Mouse (Mus musculus): ENCODE results near the gene Gm9780. TPM values are rescaled to one million over a fixed set of nuclear protein-coding genes. Genes with fewer than 3 reads are reported as not detected.
"Not testable (repeated sequence)": the region's sequence is repeated elsewhere in the genome, so short reads cannot be mapped to it uniquely, and the experiment has no call there.

Gm9780 gene
- polyA plus RNA-seq, 1 experiment from 2014 or later, result 0.89 TPM

GRCm38 (mm10) chr14:26048767-26049166, 6.3 kb upstream of the Gm9780 start:
- not testable (repeated sequence) for H3K4me2 ChIP-seq (ENCODE audit: low read depth); H3K9me3 ChIP-seq (ENCODE audit: control insufficient read depth, low read length); H3K27ac ChIP-seq (ENCODE audit: low read depth, low read length); H3K4me3 ChIP-seq (ENCODE audit: low read depth, low read length); H3K27me3 ChIP-seq (ENCODE audit: control insufficient read depth, insufficient read depth, low read length); H3K4me1 ChIP-seq (ENCODE audit: control insufficient read depth, insufficient read depth, low read length); DNase-seq (ENCODE audit: low spot score); H3K9ac ChIP-seq (ENCODE audit: low read length); H3K36me3 ChIP-seq (ENCODE audit: control insufficient read depth, insufficient read depth, low read length); ATAC-seq (ENCODE audit: insufficient read depth, low FRiP score, low TSS enrichment)
- no CpG with 5 or more reads among the region's 9 CpGs for WGBS

- H3K4me3 ChIP-seq (ENCODE audit: low read depth, low read length); H3K4me2 ChIP-seq (ENCODE audit: low read depth); H3K36me3 ChIP-seq (ENCODE audit: control insufficient read depth, insufficient read depth, low read length); ATAC-seq (ENCODE audit: insufficient read depth, low FRiP score, low TSS enrichment); H3K9ac ChIP-seq (ENCODE audit: low read length); H3K9me3 ChIP-seq (ENCODE audit: control insufficient read depth, low read length); H3K27me3 ChIP-seq (ENCODE audit: control insufficient read depth, insufficient read depth, low read length); DNase-seq (ENCODE audit: low spot score); H3K4me1 ChIP-seq (ENCODE audit: control insufficient read depth, insufficient read depth, low read length); H3K27ac ChIP-seq (ENCODE audit: low read depth, low read length): not testable (repeated sequence)
- no CpG with 5 or more reads among the region's 8 CpGs for WGBS
These were observed 4.5 kb upstream of the Gm9780 start for GRCm38 (mm10) chr14:26047026-26047425.

- H3K4me3 ChIP-seq (ENCODE audit: low read depth, low read length); H3K27ac ChIP-seq (ENCODE audit: low read depth, low read length); H3K4me1 ChIP-seq (ENCODE audit: control insufficient read depth, insufficient read depth, low read length); H3K27me3 ChIP-seq (ENCODE audit: control insufficient read depth, insufficient read depth, low read length); H3K9me3 ChIP-seq (ENCODE audit: control insufficient read depth, low read length); DNase-seq (ENCODE audit: low spot score); H3K36me3 ChIP-seq (ENCODE audit: control insufficient read depth, insufficient read depth, low read length); ATAC-seq (ENCODE audit: insufficient read depth, low FRiP score, low TSS enrichment); H3K9ac ChIP-seq (ENCODE audit: low read length); H3K4me2 ChIP-seq (ENCODE audit: low read depth): not testable (repeated sequence)
- WGBS, result no CpG with 5 or more reads among the region's 5 CpGs
These were observed 2.5 kb upstream of the Gm9780 start for GRCm38 (mm10) chr14:26045007-26045406.

- not testable (repeated sequence) for H3K4me1 ChIP-seq (ENCODE audit: control insufficient read depth, insufficient read depth, low read length); H3K9ac ChIP-seq (ENCODE audit: low read length); H3K4me3 ChIP-seq (ENCODE audit: low read depth, low read length); H3K9me3 ChIP-seq (ENCODE audit: control insufficient read depth, low read length); H3K4me2 ChIP-seq (ENCODE audit: low read depth); H3K27ac ChIP-seq (ENCODE audit: low read depth, low read length); DNase-seq (ENCODE audit: low spot score); ATAC-seq (ENCODE audit: insufficient read depth, low FRiP score, low TSS enrichment); H3K27me3 ChIP-seq (ENCODE audit: control insufficient read depth, insufficient read depth, low read length); H3K36me3 ChIP-seq (ENCODE audit: control insufficient read depth, insufficient read depth, low read length)
- no CpG with 5 or more reads among the region's 6 CpGs for WGBS
These were observed 7.1 kb downstream of the Gm9780 start for GRCm38 (mm10) chr14:26035439-26035838.

- not testable (repeated sequence) for H3K27ac ChIP-seq (ENCODE audit: low read depth, low read length)
These were observed 8.1 kb downstream of the Gm9780 start for GRCm38 (mm10) chr14:26034364-26034763.

GRCm38 (mm10) chr14:26025653-26026052, 16.9 kb downstream of the Gm9780 start:
- not testable (repeated sequence) for H3K27me3 ChIP-seq (ENCODE audit: control insufficient read depth, insufficient read depth, low read length); H3K36me3 ChIP-seq (ENCODE audit: control insufficient read depth, insufficient read depth, low read length); H3K4me2 ChIP-seq (ENCODE audit: low read depth); H3K9ac ChIP-seq (ENCODE audit: low read length); ATAC-seq (ENCODE audit: insufficient read depth, low FRiP score, low TSS enrichment); H3K27ac ChIP-seq (ENCODE audit: low read depth, low read length); H3K4me3 ChIP-seq (ENCODE audit: low read depth, low read length); H3K9me3 ChIP-seq (ENCODE audit: control insufficient read depth, low read length); DNase-seq (ENCODE audit: low spot score); H3K4me1 ChIP-seq (ENCODE audit: control insufficient read depth, insufficient read depth, low read length)
- WGBS, result no CpG with 5 or more reads among the region's 12 CpGs

More at GRCm38 (mm10) chr14:26034364-26034763, 8.1 kb downstream of the Gm9780 start:
- not testable (repeated sequence) for H3K4me3 ChIP-seq (ENCODE audit: low read depth, low read length); DNase-seq (ENCODE audit: low spot score); H3K4me2 ChIP-seq (ENCODE audit: low read depth); H3K9ac ChIP-seq (ENCODE audit: low read length); H3K9me3 ChIP-seq (ENCODE audit: control insufficient read depth, low read length); ATAC-seq (ENCODE audit: insufficient read depth, low FRiP score, low TSS enrichment); H3K27me3 ChIP-seq (ENCODE audit: control insufficient read depth, insufficient read depth, low read length); H3K36me3 ChIP-seq (ENCODE audit: control insufficient read depth, insufficient read depth, low read length); H3K4me1 ChIP-seq (ENCODE audit: control insufficient read depth, insufficient read depth, low read length)
- WGBS, result no CpG with 5 or more reads among the region's 3 CpGs

- not testable (repeated sequence) for DNase-seq (ENCODE audit: low spot score); H3K4me1 ChIP-seq (ENCODE audit: control insufficient read depth, insufficient read depth, low read length); H3K4me3 ChIP-seq (ENCODE audit: low read depth, low read length); H3K4me2 ChIP-seq (ENCODE audit: low read depth); ATAC-seq (ENCODE audit: insufficient read depth, low FRiP score, low TSS enrichment); H3K9me3 ChIP-seq (ENCODE audit: control insufficient read depth, low read length); H3K27me3 ChIP-seq (ENCODE audit: control insufficient read depth, insufficient read depth, low read length); H3K27ac ChIP-seq (ENCODE audit: low read depth, low read length); H3K36me3 ChIP-seq (ENCODE audit: control insufficient read depth, insufficient read depth, low read length); H3K9ac ChIP-seq (ENCODE audit: low read length)
- no CpG with 5 or more reads among the region's 6 CpGs for WGBS
These were observed 19.7 kb downstream of the Gm9780 start for GRCm38 (mm10) chr14:26022831-26023230.

GRCm38 (mm10) chr14:26021555-26021954, 21.0 kb downstream of the Gm9780 start:
- not testable (repeated sequence) for H3K4me2 ChIP-seq (ENCODE audit: low read depth); H3K27ac ChIP-seq (ENCODE audit: low read depth, low read length); DNase-seq (ENCODE audit: low spot score); H3K9ac ChIP-seq (ENCODE audit: low read length); ATAC-seq (ENCODE audit: insufficient read depth, low FRiP score, low TSS enrichment); H3K4me1 ChIP-seq (ENCODE audit: control insufficient read depth, insufficient read depth, low read length); H3K27me3 ChIP-seq (ENCODE audit: control insufficient read depth, insufficient read depth, low read length); H3K36me3 ChIP-seq (ENCODE audit: control insufficient read depth, insufficient read depth, low read length); H3K4me3 ChIP-seq (ENCODE audit: low read depth, low read length); H3K9me3 ChIP-seq (ENCODE audit: control insufficient read depth, low read length)
- WGBS, result no CpG with 5 or more reads among the region's 9 CpGs

GRCm38 (mm10) chr14:26016414-26016813, 26.1 kb downstream of the Gm9780 start:
- not testable (repeated sequence) for H3K4me1 ChIP-seq (ENCODE audit: control insufficient read depth, insufficient read depth, low read length); ATAC-seq (ENCODE audit: insufficient read depth, low FRiP score, low TSS enrichment); DNase-seq (ENCODE audit: low spot score); H3K4me2 ChIP-seq (ENCODE audit: low read depth); H3K27me3 ChIP-seq (ENCODE audit: control insufficient read depth, insufficient read depth, low read length); H3K9me3 ChIP-seq (ENCODE audit: control insufficient read depth, low read length); H3K27ac ChIP-seq (ENCODE audit: low read depth, low read length); H3K9ac ChIP-seq (ENCODE audit: low read length); H3K36me3 ChIP-seq (ENCODE audit: control insufficient read depth, insufficient read depth, low read length); H3K4me3 ChIP-seq (ENCODE audit: low read depth, low read length)
- WGBS, result no CpG with 5 or more reads among the region's 7 CpGs

All from neural tube, embryonic 11.5 days (tissue).